Mouse (Mus musculus): ENCODE measurements around the gene Dock6.

The Dock6 gene

DNA sequence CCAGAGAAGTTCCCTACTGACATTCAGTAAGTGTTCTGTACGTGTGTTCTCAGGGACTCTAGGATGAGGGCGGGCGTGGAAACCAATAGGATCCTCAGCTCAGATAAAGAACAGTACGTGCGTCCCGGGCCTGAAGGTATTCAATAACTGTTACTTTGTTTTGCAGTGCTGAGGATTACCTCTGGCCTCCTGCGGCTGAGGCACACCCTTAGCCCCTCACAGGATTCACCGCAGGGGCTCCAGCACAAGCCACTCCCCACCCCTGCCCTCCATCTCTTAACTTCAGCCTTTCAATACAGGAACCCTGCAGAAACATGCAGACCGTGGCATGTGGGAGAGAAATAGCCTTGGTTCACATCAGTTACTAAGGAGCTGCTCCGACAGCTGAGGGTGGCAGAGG, 4.5 kb downstream of the Dock6 start:
- intact Hi-C loops (cut with DNase I) = no loop called here

DNA sequence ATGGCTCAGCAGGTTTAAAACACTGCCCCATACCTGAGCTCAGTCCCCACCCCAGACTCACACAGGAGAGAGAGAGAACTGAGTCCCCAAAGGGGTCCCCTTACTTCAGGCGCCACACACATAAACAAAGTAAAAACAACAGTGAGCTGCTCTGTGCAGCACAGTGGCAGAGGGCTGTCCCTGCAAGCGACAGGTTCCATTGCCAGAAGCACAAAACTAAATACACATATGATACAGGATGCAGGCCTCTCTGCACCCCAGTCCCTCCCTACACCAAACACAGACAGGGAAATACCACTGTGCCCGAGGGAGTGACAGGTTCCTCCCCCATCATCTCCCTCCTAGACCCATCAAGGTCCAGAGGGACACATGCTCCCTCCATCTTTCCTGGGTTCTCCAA, 5.0 kb downstream of the Dock6 start:
- intact Hi-C loops (cut with DNase I) = no loop called here

DNA sequence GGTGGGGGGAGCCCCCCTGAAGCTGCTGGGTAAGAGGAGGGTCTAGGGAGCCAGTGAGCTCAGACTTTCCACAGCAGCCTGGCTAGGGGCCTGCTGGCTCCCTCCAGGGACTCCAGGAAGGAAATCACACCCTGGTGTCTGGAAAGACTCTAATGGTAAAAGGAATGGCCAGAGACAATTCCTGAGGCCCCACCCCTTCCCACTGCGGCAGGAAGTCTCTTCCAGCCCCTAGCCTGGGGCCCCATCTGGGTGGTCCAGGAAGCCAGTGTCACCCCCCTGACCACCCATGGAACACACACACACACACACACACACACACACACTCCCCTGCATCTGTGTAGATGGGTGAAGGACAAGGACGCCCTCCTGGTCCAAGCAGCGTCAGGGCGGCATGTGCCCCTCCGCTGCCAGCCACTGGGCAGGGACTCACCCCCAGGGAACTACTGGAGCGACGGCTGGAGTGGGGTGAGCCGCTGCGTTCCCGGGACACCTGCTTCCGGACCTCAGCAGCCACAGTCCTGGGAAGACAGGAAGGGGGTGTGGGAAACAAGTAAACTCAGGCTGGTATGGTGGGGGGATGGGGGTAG, 5.6 kb downstream of the Dock6 start:
- intact Hi-C loops (cut with DNase I) = no loop called here

DNA sequence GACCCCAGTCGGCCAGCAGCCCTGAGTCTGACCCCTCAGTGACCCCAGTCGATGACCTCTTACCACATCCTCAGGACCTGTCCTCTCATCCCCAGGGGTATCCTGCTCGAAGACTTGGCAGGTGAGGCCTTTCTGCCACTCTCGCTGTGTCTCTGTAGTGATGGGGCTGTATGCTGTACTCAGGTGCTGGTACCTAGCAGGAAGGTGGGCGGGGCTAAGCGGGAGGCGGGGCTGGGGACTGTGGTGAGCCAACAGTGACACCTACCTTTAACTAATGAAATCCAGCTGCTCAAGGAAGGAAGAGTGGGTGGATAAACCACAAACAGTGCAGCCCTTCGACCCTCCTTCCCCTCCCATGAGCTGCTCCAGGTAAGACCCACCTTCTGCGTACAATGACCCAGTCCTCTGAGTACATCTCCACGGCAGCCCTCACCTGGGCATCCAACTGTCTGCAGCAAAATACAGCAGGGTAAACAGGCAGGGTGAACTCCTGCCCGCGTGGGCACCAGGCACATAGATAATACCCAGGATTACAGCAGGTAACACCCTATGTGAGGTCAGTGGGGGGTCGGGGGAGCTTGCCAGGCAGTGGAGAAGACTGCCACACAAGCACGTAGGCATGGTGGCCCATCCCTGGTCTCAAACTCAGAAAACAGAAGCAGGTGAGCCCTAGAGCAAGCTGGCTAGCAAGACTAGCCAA, 6.9 kb downstream of the Dock6 start:
- intact Hi-C loops (cut with DNase I) = no loop called here

DNA sequence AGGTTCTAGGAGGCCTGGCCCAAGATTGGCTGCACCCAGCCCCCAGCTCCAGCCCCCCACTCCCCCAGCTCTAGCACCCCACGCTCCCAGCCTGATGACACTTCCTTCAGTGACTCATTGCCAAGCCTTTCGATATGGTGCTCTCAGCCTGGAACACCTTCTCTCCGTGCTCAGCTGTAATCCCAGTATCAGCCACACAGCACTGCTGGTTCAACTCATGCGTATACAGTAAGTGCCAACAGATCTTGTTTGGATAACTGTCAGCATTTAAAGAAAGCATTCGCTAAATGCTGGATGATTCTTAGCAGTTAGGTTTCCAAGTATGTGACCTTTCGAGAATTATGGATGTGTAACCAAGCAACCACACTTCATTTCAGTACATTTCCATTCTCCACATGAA, 9.3 kb downstream of the Dock6 start:
- intact Hi-C loops (cut with DNase I) = no loop called here

DNA sequence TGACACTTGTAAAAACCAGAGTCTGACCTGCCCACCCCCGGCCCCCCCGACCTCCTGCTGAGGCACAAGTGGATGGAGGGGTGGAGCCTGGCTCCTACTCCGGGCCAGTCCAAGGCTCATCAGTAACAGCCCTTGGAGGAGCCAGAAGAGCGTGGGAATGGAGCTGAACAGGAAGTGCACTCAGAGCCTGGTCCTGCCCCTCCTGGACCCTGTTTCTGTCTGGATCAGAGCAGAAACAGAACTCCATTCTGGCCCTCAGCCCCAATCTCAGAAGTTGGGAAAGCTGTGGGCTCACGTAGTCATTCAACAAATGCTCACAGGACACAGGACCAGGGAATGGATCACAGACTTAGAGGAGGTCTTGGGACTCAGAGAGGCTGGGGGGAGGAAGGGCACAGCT, 10.0 kb downstream of the Dock6 start:
- intact Hi-C loops (cut with DNase I) = no loop called here

DNA sequence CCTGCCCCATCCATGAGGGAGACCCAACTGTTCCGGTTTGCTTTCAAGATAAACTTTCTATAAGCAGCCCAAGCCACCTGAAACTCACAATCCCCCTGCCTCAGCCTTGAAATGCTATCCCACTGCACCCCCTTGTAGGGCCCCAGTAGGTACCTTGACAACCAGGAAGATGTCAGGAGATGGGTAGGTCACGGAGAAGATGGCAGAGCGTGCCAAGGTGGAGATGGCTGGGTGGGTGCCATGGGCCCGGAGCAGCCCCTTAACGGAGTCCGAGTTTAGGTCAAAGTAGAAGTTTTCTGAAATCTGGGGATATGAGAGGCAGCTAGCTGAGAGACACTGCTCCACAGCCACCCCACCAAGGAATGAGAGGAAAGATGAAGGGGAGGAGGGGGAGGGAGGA, 11.1 kb downstream of the Dock6 start:
- intact Hi-C loops (cut with DNase I) = loop anchor here (2.0 kb wide), 1 partner anchor 29 kb away; no protein-coding TSS in a partner anchor

DNA sequence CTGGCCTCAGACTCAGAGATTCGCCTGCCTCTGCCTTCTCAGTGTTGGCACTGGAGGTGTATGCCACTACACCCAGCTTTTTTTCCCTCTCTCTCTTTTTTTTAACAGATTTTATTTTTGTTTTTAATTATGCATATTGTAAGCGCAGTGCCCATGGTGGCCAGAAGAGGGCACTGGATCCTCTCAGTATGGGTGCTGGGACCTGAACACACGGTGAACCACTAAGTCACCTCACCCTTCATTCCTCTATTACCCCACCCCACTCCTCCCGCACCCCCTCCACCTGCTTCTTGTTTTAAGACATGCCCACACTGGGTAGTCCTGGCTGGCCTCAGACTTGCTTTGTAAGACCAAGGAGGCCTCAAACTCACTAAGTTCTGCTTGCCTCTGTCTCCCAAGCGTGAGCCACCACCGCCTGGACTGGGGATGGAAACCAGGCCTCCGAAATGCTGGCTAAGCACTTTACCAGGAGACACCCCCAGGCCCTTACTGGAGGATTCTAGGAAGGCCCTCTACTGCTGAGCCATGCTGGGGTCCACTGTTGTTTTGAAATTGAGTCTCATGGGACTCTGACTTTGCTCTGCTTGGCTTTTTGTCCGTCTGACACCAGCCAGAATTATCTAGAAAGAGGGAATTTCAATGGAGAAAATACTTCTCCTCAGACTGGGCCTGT, 12.2 kb downstream of the Dock6 start:
- intact Hi-C loops (cut with DNase I) = loop anchor here (2.0 kb wide), 1 partner anchor 31 kb away; no protein-coding TSS in a partner anchor

DNA sequence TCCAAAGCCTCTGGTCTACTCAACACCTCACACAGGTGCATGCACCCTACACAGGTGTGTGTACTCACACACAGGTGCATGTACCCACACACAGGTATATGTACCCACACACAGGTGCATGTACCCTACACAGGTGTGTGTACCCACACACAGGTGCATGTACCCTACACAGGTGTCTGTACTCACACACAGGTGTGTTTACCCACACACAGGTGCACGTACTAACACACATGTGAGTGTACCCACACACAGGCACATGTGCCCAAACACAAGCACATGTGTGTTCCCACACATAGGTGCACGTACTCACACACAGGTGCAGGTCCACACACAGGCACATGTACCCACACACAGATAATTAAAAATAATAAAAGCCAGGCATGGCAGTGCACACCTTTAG, 14.7 kb downstream of the Dock6 start:
- intact Hi-C loops (cut with DNase I) = no loop called here

DNA sequence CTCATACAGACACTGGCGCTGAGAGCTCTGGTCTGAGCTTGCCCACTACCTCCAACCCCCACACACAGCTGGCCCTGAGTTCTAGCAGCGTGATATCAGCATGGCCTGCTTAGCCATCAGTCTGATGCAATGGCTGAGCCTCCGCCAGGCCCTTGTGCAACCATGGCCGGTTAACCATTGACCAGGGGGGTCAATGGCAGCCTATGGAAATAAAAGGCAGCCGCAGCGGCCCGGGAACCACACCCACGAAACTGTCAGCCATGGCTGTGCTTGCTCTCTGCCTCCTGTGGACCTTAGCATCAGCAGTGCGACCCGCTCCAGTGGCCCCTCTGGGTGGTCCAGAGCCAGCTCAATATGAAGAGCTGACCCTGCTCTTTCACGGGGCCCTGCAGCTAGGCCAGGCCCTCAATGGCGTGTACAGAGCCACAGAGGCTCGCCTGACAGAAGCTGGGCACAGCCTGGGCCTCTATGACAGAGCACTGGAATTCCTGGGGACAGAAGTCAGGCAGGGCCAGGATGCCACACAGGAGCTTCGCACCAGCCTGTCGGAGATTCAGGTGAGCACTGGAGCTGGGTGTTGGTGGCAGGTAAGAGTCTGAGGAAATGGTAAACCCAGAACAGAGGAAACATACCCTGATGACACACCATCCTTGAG, 17.1 kb downstream of the Dock6 start, which contains the start of gene Angptl8:
Gene Angptl8, plus strand, starts transcription at position 253 of the 655 bp plus-strand sequence.
- intact Hi-C loops (cut with DNase I) = no loop called here

DNA sequence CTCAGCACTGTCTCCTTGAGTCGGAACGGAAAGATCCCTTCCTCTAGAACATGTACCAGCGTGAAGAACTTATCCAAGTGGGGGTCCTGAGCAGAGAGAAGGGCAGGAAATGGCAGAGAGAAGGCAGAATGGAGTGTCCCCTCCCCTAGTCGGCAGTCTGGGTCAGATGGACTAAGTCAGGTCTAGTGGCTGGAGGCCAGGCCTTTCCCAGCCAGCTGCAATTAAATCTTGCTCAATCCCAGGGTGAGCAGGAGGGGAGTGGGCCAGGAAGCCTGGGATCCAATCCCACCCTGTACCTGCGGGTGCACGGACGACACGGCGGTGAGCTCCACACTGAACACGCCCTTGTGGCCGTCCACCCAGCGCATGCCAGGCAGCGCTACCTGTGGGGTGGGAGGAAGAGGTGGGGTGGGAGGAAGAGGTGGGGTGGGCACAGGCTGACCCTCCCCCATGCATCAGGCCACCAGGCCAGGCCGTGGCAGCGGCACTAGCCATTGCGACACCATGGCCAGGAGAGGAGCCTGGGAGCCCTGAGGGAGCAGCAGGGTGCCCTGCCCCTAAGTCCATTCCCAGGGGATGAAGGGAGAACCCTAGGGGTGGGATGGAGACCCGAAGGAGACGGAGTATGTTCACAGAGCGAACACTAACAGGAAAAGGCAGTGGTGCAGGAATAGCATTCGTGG, 20.7 kb downstream of the Dock6 start:
- intact Hi-C loops (cut with DNase I) = no loop called here

DNA sequence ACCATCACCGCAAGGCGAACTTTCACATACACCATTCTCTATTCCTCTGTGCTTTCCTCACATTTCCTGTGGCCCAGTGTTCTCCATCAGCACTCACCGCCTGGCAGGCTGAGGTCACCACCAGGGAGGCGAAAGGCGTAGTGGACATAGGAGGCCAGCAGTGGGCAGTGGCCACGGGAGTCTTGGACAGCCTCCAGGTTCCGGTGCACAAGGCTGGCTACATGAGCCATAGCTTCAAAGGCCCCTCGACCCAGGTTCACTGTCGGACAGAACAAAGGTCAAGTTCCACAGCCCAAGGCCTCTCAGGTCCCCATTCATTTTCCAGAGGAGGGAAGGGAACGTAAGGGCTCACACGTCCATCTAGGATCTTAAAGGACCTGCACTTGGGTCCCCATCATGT, 21.5 kb downstream of the Dock6 start:
- intact Hi-C loops (cut with DNase I) = no loop called here

DNA sequence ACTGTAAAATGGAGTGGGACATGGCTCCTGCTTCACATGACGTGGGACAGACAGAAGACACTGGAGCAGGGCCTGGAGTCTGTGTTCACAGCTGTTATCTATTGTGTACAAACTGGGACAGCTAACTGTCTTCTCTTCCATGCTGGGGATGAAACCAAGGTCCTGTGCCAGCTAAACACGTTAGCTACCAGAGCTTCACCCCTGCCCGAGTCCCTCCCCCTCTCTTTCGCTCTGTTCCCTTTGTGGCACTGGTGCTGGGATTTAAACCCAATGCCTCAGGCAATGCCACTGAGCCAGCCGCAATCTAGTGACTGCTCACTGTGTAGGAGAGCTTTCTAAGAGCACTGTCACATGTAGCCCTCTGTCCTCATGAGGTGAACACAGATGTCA, 22.0 kb downstream of the Dock6 start:
- intact Hi-C loops (cut with DNase I) = no loop called here

DNA sequence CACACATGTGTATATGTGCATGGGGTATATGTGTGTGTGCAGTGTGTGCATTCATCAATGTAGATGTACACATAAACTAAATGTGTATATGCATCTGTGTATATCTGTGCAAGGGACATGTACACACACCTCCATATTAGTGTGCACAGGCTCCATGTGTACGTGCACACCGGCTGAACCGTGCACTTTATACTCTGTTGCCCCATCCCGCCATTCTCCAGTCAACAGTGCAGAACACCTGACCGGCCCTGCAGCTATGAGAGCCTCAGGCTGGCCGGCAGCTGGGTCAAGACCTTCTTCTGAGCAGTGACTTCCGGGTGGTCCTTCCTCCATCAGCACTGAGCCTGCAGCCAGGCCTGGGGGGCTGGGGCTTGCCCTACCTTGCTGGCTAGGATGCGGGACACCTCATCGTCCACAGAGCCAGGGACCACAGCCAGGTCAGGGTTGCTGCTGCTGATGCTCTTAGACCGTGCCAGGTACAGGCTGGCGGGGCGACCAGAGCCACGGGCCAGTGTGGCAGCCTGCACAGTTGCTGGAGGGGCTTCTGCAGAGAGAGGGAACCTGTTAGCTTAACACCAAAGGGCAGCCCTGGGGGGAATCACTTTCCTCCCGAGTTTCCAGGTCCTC, 22.5 kb downstream of the Dock6 start:
- intact Hi-C loops (cut with DNase I) = no loop called here

DNA sequence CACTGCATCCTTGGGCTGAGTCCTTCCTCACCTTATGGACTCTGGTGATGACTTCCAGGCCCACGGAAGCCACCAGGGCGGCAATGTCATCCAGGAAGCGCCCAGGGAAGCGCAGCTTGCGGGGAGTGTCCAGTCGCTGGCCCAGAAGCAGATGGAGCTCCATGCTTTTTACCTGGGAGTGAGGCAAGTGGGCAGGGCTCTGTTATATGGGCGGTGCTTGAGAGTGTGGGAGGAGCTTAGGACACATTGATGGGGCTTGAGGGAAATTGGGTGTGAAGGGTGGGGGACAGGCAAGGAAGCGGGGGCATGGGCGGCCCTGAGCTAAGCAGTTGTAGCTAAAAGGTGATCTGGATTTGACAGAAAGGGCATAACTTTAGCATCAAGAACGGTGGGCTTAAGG, 28.1 kb downstream of the Dock6 start:
- intact Hi-C loops (cut with DNase I) = no loop called here

DNA sequence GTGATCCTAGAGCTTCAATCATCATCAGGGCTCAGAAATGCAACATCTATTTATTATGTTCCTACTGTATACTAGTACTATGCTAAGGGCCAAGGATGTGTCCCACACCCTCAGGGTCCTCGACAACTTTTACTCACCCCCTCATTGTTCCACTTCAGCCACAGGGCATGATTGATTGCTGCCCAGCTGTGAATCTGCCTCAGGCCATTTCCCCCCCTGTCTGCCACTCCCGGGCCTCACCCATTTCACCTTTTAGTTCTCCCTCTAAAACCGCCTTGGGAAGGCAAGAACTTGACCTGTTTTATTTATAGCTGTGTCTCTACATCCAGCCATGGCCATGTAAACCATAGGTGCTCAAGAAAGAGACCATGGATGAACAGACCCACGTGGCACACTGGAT, 28.5 kb downstream of the Dock6 start:
- intact Hi-C loops (cut with DNase I) = no loop called here

DNA sequence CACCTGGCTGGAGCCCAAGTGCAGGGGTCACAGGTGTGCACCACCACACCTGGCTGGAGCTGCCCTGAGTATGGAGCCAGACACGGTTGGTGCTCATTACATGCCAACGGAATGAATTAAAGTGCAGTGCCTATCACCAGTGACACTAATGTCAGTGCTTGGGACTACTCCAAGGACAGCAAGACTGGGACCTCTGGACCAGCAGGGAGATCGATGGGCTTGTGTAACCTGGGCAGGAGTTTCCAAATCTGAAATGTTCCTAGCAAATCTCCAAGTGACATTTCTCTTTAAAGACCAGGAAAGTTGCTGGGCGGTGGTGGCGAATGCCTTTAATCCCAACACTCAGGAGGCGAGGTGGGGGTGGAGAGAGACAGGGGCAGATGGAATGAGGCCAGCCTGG, 29.7 kb downstream of the Dock6 start:
- intact Hi-C loops (cut with DNase I) = no loop called here

DNA sequence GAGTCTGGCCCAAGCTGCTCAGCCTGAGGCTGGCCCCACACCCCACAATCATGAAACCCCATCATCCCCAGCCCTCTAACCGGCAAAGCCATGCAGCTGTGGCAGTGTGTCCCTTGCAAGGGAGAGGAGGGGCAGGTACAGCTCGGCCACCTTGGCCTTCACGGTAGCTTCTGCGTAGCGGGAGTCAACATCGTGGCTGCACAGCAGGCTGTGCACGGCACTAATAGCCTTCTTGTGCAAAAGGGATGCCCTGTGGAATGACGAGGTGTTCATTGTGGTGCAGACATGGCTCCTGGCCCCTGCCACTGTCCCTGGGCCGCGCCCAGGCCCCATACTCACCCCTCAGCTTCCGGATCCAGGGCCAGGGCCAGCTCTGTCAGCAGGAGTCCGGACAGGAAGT, 32.3 kb downstream of the Dock6 start:
- intact Hi-C loops (cut with DNase I) = no loop called here

DNA sequence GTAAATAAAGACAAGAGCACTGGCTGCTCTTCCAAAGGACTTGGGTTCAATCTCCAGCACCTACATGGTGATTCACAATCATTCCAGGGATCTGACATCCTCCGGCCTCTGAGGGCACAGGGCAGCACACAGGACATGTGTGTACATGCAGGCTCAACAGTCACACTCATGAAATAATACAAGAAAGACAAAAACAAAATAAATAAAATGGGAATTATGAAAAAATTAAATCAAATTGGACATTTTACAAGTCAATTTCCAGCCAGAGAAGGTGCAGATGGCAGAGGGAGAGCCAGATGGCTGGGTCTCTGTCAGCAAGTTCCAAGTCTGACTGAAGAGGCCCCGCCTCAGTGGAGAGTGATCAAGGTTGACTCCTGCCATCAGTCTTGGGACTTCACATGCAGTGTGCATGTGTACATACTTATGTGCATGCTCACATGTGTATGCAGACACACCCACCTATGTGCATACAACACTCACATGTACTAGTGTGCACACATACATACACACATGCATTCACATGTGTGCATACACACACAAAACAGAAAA, 33.2 kb downstream of the Dock6 start:
- intact Hi-C loops (cut with DNase I) = no loop called here

DNA sequence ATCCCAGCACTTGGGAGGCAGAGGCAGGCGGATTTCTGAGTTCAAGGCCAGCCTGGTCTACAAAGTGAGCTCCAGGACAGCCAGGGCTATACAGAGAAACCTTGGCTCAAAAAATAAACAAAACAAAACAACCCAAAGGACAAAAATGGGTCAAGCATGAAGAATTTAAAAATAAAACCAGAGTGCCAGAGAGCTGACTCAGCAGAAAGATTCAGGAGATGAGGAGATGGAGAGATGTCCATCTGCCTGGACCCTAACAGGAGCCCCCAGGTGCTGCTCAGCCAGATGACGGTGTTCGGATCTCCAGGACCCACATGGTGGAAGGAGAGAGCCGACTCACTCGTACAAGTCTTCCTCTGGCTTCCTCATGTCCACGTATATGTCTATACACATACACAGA, 33.9 kb downstream of the Dock6 start:
- intact Hi-C loops (cut with DNase I) = no loop called here

DNA sequence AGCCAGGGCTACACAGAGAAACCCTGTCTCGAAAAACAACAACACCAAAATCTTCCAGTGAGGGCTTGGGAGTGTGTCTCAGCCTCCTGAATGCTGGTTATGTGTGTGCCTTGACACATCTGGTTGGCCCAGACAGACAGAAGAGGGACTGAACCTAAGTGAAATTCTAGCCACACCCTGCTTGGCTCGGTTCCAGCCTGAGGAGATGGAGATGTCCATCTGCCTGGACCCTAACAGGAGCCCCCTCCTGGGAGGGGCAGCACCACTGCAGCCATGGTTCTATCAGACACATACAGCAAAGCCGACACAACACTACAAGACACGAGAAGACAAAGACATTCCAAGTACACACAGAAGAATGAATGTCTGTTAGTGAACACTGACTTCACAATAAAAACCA, 34.3 kb downstream of the Dock6 start:
- intact Hi-C loops (cut with DNase I) = no loop called here

Data from adrenal gland (tissue).